Mouse (Mus musculus) heart, postnatal 4 days (tissue): ENCODE results near the gene St6galnac3. TPM values are rescaled to one million over a fixed set of nuclear protein-coding genes. Genes with fewer than 3 reads are reported as not detected.
"Not testable (repeated sequence)": the region's sequence is repeated elsewhere in the genome, so short reads cannot be mapped to it uniquely, and the experiment has no call there.

Source experiments
- DNase-seq: peaks from one replicate; pipeline ENCODE4 v3.0.0; 2021
- total RNA-seq, 2 experiments: library from RNA; stranded (reverse); gene quantifications; 2 replicates each; pipeline ENCODE4 v1.2.3; 2021

Gene St6galnac3
- 10 to 100 TPM; 12.9 to 17.8 TPM for total RNA-seq

GRCm38 (mm10) chr3:153724701-153725668 lies at the start of gene St6galnac3:
St6galnac3 (minus strand) TSS chr3:153725174.
- DNase-seq = peak; percentile 82

GRCm38 (mm10) chr3:153774568-153774967 lies 49.6 kb upstream of the St6galnac3 start:
- DNase-seq = no peak

- DNase-seq = no peak
These were observed 46.5 kb upstream of the St6galnac3 start for GRCm38 (mm10) chr3:153771479-153771878.

GRCm38 (mm10) chr3:153770573-153770972 lies 45.6 kb upstream of the St6galnac3 start:
- DNase-seq = no peak

- DNase-seq = no peak
These were observed 44.2 kb upstream of the St6galnac3 start for GRCm38 (mm10) chr3:153769220-153769619.

GRCm38 (mm10) chr3:153765171-153765570 lies 40.2 kb upstream of the St6galnac3 start:
- DNase-seq = no peak

- no peak for DNase-seq
These were observed 39.8 kb upstream of the St6galnac3 start for GRCm38 (mm10) chr3:153764760-153765159.

GRCm38 (mm10) chr3:153761171-153761570 lies 36.2 kb upstream of the St6galnac3 start:
- DNase-seq = no peak

- DNase-seq = no peak
These were observed 34.3 kb upstream of the St6galnac3 start for GRCm38 (mm10) chr3:153759269-153759668.

- no peak for DNase-seq
These were observed 31.6 kb upstream of the St6galnac3 start for GRCm38 (mm10) chr3:153756500-153756996.

- not testable (repeated sequence) for DNase-seq
These were observed 30.9 kb upstream of the St6galnac3 start for GRCm38 (mm10) chr3:153755785-153756326.

- DNase-seq = no peak
These were observed 26.5 kb upstream of the St6galnac3 start for GRCm38 (mm10) chr3:153751435-153751834.

GRCm38 (mm10) chr3:153749359-153749758 lies 24.4 kb upstream of the St6galnac3 start:
- no peak for DNase-seq

- no peak for DNase-seq
These were observed 23.3 kb upstream of the St6galnac3 start for GRCm38 (mm10) chr3:153748293-153748692.

- DNase-seq = no peak
These were observed 20.1 kb upstream of the St6galnac3 start for GRCm38 (mm10) chr3:153745099-153745498.

- DNase-seq = no peak
These were observed 19.5 kb upstream of the St6galnac3 start for GRCm38 (mm10) chr3:153744447-153744846.

GRCm38 (mm10) chr3:153741800-153742199 lies 16.8 kb upstream of the St6galnac3 start:
- DNase-seq = no peak

- no peak for DNase-seq
These were observed 14.4 kb upstream of the St6galnac3 start for GRCm38 (mm10) chr3:153739351-153739750.

- no peak for DNase-seq
These were observed 13.4 kb upstream of the St6galnac3 start for GRCm38 (mm10) chr3:153738421-153738820.

- no peak for DNase-seq
These were observed 11.8 kb upstream of the St6galnac3 start for GRCm38 (mm10) chr3:153736756-153737280.

- DNase-seq = no peak
These were observed 11.0 kb upstream of the St6galnac3 start for GRCm38 (mm10) chr3:153735796-153736549.

GRCm38 (mm10) chr3:153734741-153735140 lies 9.8 kb upstream of the St6galnac3 start:
- no peak for DNase-seq
